Mouse (Mus musculus) CD4-positive, CD25-positive, alpha-beta regulatory T cell, adult 9 weeks (primary cell): ENCODE measurements around the gene Lyplal1. TPM values are rescaled to one million over a fixed set of nuclear protein-coding genes. Genes with fewer than 3 reads are reported as not detected.

Experiments
- polyA plus RNA-seq: library from polyadenylated mRNA; unstranded; fragments of 100-300 nt; shearing (Covaris generic); gene quantifications from one replicate; pipeline ENCODE4 v1.2.1, GENCODE M21; 2017

The Lyplal1 gene
- 0.31 TPM for polyA plus RNA-seq

GRCm38 (mm10) chr1:186116701-186117488 lies at the start of gene Lyplal1:
Gene Lyplal1 (minus strand): TSS chr1:186117310.

